Mouse (Mus musculus) ZHBTc4 (cell line): Measurements from ENCODE around the gene Selenon.

Experiments
- DNase-seq: peaks from one replicate; pipeline ENCODE4 v3.0.0-alpha.2; 2011; ENCODE audit warnings: low read depth, low spot score

Selenon gene

DNA sequence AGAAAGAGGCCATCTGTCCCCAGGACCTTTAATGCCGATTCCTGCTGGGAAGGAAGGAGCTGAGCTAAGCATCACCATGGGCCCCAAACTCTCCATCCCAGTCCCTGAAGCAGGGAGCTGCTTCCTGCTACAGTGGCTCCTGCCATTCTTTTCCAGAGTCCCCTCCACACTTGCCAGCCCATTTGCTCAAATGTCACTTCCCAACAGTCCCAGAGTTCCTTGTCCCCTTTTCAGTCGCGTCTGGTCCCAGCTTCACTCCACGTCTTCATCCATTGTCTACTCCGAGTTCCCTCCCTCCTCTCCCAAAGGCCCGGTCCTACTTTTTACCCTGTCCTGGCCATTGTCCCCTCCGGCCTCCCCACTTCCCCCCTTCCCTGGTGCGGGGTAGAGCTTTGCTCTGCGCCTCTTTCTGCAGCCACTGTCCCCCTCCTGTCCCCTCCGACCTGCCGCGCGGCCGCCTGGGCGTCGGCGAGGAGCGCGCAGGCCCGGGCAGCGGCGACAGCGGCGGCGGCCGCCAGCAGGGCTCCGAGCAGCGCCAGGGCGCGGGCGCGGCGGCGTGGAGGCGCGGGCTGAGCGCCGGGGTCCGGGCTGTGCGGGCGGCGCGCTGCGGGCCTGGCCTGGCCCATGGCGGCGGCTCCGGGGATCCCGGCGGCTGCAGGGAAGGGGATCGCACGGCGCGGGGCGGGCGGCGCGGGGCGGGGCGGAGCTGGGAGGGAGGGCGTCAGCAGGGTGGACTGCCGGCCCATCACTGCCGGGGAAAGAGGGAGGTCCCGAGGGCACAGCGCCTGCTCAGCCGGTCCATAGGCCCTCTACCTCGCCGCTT, at the start of gene Selenon:
TSS of gene Selenon (minus strand) at position 673 of the 823 bp plus-strand sequence.
- no peak for DNase-seq

DNA sequence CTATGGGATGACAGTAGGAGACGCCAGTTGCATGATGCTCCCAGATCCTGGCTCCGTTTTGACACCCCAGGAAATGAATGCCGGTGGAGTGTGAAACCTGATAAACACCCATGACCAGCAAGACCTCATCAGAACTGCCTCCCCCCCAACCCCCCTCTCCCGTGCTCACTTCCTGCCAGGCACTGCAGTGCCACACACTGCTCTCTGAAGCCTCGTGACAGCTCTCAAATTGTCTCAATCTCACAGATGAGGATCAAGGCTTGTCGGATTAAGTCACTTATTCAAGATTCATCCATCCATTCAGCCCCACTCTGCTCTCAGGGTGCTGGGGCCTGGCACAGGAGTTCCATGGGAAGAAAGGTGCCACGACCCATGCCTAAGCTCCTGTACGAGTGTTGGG, 49.4 kb upstream of the Selenon start:
- DNase-seq = no peak

DNA sequence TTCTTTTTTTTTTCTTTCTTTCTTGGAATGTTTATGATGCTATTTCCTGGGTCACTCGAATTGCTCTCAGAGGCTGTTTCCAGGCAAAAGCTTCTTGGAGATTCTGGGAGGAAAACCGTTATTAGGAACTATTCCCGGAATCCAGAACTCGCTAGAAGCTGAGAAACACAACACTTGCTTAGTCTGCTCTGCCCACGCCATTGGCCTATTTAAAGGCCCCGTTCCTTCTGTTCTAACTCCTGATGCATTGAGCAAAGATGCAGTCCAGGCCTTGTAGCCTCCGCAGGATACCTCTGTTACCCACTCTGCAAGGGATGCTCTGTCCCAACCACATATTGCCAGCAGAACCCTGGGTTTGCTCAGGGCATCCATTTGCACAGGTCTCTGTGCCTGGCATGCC, 48.8 kb upstream of the Selenon start:
- no peak for DNase-seq

DNA sequence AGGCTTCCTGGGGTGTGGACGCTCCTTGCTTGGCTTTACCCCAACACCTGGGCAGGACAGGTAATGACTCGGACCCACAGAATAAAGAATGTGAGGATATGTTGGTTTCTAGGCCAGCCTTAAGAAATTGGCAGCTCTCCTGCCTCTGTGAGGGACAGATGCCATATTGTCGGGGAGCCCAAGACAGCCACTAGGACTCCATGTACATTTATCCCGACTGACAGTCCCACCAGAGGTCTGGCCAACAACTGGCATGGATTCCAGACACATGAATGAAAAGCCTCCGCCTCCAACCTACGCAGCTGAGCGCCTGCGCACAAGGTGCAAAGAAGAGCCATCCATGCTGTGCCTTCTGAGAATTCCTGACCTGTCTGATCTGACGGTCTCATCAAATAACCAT, 48.1 kb upstream of the Selenon start:
- no peak for DNase-seq

DNA sequence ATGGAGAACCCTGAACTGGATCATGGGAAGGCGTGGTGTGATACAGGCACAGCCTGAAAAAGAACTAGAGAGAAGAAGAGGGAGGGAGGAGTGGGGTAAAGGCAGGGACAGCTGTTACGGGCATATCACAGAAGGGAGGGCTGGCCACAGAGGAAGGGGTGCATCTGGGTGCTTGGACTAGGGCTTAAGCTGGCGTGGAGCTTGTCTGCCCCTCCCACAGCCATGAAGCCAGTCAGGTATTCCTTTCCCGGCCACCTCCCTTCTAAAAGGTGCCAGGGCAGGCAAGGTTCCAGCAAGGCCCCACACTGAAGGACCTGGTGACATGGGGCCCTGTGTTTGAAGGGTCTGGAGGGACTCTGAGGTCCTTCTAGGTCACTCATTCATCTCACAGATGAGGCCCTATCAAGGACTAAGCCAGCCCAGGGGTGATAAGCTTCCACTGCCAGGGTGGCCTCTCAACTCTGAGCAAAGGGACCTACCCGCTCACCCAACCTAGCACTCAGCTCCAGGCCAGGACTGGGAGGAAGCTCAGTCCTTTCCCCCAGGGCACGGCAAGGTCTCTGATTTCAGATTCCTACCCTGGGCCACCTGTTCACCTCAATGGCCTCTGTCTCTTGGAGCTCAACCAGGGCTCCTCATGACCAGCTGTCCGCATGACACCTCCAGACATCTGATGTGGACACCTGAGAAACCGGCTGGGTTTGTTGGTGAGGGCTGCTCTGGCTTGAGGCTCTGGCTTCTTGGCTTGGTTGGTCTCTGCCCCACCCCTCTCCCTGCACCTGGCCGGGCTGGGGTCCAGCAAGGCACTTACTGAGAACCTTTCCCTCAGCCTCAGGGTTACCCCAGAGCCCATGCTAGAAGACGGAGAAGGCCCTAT, 45.1 kb upstream of the Selenon start:
- DNase-seq = no peak

DNA sequence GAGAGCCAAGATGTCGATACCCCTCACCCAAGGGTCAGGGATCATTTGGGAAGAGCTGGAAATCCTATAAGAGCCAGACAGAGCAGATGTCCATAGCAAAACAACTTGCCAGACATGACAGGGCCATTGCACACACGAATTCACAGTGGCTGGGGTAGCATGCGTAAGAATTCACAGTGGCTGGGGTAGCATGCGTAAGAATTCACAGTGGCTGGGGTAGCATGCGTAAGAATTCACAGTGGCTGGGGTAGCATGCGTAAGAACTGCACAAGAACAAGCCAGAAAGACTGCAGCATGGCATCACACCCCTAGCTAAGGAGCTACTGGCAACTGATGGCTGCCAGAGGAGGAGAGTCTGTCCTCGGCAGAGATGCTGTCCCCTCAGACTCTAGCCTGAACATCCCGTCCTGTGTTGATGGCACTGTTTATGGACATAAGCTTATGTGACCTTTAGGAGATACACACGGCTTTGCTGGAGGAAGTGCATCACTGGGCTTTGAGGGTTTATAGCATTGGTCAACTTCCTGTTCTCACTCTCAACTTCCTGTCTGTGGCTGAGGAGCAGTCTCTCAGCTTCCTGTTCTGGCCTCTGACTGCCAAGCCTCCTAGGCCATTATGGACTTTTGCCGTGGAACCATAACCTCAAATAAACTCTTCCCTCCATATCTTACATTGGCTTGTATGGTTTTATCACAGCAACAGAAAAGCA, 42.9 kb upstream of the Selenon start:
- no peak for DNase-seq

DNA sequence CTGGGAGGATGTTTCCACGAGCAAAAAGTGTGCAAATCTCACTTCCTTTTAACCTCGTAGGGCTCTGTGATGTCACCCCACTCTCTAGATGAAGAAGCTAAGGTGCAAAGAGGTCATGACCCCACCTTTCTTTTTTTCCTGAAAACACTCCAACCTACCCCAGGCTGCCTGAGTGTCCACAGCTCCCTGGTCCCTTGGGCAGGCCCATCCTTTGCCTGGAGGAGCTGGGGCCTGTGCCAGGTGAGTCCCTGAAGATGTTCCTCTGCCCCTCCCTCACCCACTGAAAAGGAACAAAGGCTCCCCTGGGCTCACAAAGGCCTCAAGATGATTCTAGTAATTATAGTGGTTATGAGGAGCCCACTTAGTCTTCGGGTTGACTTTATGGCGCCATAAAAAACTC, 40.5 kb upstream of the Selenon start:
- no peak for DNase-seq

DNA sequence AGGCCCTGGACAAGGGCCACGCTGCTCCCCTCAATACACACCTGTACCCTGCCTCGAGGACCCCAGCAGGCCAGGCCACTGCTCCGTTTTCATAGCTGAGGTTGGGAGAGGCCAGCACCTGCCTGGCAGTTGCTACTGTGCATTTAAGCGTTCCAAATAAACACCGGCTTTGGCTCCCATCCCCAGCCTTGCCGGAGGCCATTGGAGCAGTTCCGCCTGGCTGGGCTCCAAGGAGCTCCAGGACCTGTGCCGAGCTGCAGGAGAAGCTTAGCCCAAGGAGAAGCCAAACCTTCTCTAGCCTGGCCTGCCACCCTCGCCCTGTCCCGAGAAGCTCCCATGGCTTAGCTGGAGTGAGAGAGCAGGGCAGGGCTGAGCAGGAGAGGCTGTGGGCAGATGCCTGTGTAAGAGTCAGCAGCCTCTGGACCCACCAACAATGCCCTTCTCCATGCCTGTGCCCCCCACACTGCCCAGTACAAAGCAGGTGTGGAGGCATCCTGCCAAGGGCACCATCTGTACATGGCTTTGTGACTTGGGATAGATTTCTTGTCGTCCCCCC, 39.6 kb upstream of the Selenon start:
- DNase-seq = no peak

DNA sequence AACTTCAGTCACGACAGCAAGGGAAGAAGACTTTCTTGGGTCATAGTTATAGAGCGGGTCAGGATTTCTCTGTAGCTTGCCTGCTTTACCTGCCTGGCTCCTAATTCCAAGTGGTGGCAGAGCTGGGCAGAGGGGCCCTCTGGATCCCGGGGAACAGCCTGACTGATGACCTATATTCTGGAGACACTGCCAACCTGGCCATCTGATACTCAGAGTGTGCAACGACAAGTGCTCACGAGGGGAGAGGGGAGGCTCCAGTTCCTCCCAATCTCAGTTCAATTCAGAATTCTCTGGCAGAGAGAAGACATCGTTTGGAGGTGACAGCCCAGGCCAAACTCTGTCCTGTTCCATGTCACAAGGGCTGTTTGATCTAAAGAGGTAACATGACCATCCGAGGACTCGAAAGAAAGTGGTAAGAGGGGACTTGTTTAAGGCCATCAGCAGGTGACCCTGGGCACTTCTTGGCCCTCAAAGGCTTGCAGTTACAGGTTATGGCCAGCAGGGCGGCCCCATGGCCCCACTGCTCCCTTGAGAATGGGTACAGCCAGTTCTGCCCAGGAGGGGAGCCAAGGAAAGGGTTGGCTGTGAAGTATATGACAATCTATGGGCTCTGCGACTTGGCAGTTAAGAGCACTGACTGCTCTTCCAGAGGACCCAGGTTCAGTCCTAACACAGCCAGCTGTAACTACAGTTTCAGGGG, 38.4 kb upstream of the Selenon start:
- DNase-seq = peak; percentile 21

DNA sequence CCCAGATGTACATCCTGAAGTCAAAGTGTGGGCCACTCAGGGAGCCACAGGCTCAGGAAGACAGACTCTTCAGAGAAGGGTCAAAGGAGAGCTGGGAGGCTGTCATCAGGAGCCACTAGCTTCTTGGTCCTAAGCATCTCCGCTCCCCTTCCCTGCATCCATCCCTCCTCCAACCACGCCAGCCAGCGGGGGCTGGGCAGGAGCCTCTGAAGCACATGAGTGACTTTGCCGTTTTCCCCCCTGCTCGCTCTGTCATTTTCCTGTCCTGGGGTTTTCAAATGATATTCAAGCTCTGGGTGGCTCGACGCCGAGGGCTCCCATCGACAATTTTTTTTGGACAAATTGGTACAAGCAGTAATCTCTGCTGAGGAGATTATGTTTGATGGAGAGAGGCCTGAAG, 37.8 kb upstream of the Selenon start:
- DNase-seq = no peak

DNA sequence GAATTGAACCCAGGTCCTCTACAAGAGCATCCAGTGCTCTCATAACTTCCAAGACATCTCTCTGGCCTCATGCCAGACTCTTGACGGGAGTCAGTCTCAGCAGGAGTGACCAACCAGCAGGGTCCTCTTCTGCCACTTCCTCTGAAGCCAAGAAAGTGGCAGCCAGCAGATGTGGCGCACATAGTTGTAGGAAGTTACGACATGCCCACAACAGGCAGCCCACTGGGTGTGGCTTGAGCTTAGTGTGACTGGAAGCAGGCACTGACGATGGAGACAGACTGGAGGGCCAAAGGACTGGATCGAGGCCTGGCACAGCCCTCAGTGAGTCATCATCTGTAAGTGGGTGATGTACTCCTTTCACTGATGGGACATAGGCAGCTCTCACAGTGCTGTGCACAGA, 37.0 kb upstream of the Selenon start:
- no peak for DNase-seq

DNA sequence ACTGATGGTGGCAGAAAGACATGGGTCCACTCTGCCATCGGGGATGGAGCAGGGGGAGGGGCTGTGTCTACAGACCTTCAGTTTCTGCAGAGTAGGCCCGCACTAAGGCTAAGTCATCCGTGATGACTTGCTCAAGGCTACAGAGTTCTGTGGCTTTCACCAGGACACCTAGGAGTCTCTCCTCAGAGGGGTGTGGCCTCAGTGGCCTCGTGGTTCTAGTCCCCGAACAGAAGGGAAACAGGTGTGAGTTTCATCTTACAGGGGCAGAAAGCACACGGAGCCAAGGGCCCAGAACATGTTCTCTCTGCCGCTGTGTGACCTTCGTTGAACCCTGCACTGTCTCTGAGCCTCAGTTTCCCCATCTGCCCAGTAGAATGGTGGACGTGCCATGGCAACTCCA, 36.3 kb upstream of the Selenon start:
- DNase-seq = no peak

DNA sequence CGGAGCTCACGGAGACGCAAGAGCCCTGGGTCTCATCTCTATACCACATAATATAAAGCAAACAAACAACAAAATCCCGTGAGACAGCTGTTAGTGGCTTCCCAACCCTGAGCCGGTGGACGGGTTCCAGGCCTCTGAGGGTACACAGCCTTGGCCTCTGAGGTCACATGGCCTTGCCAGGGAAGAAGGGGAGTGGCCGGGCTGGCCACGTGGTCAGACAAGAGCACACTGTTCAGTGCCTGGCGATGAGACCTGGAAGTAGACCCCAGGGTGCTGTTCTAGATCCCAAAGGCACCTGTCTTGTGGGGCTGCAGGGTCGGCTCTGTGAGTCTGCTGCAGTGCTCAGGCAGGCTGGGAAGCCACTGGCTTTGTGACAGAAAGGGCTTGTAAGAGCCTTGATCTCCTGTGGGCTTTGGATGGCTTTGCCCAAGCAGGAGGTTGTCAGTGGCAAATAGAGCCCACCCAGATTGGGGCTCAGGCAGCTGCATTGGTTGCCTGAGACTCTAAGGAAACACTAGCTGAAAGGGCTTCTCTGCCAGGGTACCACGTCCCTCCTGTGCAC, 35.8 kb upstream of the Selenon start:
- no peak for DNase-seq

DNA sequence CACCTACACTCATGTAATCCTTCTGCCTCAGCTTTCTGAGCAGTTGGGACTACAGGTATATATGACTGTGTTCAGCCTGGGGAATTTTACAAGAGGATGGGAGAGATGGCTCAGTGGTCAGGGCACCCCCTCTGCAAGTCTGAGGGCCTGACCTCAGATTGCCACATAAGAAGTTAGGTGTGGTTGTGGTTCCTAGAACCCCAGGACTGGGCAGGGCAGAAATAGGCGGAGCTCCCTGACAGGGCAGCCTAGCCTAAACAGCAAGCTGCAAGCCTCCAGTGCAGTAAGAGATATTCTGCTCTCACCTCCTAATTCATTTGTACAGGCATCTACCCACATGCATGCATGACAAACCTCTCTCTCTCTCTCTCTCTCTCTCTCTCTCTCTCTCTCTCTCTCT, 34.7 kb upstream of the Selenon start:
- DNase-seq = no peak

DNA sequence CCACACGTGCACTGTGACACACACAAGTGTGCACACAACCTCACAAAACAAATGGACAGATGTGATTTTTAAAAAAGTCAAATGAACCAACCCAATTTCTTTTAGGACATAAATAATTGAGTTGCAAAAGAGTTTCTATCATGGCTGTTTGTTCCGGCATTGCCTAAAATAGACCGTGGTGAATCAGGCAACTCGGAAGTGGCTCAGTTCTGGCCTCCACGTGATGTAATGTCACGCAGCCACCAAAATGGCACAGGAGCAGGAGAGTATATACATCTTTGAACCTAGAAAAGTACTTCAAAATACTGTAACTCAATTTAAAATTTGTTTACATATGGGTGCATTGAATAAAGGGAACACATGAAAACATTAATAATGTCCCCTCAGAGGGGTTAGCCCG, 34.2 kb upstream of the Selenon start:
- no peak for DNase-seq

DNA sequence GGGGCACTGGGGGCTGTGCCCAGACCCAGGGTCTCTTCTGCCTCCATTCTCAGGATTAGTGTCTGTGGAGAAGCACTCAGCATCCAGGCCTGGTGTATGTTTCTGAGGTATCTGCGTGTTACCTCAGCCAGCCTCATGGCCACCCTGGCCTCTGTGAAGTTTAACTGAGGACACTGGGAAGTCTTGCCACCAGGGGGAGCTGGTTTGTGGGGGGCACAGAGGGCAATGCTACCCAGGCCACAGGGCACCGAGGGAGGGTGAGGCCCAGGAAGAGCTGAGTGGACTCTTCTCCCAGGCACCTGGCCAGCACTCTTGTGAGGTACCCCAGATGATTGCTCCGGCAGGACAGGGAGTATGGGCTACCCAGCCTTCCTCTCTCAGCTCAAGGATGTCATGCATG, 31.5 kb upstream of the Selenon start:
- DNase-seq = no peak

DNA sequence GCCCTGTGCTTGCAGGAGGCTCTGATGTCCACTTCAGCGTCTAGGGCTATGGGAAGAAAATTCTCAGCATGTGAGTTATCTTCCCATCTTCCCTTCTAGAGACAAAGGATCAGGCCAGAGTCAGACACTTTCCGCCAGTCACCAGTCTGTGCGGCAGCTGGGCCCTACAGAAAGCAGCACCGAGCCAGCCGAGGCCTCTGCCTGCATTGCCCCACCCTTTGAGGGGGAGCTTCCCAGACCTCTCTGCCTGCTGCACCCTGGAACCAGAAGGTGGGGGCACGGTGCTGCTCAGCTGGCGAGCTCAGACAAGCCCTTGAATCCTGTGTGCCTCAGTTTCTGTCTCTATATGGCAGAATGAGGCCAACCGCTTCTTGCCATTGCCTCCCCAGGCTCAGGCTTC, 29.4 kb upstream of the Selenon start:
- DNase-seq = no peak

DNA sequence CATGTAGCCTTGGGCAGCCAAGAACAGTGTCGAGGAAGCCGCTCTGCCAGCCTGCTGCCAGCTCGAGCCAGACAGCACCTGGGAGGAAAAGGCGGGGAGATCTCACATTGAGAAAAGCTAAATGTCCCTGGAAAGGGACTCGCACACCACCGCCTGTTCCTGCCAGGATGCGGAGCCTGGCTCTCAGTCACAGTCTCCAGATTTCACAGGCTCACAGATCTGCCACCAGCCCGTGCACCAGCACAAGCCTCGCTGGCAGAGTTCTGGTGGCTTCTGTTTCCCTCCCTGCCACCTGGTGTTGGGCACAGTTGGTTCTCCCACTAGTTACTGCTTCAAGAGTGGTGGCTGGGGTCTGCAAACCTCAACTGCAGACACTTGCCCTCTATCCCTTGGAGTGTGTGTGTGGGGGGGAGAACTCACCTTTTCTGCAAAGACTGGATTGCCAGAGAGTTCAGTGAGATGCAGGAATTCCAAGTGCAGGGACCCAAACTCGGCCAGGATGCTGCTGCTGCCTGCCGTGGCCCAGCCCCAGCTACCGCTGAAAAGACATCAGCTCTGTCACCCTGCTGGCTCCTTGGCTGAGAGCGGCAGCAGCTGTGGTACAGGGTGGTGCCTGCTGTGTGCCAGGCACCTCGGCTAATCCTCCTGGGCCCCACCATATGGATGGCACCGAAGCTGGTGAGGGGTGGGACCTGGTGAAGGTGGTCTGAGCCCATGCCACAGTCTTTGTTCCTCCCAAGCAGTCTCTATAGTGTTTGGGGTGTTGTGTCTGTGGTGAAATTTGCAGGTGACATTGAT, 28.6 kb upstream of the Selenon start:
- no peak for DNase-seq

DNA sequence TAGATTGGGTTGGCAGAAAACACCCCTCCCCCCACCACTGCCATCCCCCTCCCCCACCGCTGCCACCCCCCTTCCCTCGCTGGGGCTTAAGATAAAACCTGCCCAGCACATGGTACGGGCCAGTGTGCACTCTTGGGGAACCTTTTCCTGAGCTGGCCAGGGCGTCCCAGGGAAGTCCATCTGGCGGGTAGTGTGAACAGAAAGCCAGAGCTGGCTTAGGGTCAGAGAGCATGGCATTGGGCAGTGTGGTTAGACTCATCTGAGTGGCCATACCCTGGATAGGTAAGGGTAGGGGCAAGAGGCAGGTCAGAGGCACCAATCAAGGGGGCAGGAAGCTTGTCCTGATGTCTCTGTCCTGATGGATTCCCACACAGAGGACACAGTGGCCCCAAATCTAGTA, 27.7 kb upstream of the Selenon start:
- DNase-seq = no peak

DNA sequence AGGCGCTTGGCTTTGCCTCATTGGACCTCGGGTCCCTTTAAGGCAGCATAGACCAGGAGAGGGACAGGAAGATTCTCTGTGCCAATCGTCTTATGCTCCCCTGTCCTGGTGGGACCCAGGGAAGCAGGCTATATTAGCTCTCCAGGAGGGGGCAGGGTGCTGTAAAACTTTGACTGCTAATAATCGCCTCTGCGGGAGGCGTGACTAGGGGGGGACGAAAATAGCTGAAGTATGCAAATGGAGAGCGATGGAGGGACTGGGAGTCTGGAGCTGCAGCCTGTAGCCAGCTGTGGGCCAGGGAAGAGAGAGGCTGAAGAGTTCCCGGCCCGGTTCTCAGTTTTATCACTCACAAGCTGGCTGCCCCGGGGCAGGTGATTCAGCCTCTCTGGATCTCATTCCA, 27.2 kb upstream of the Selenon start:
- peak; percentile 28 for DNase-seq
